Mouse (Mus musculus): ENCODE results near the gene Atp8a1.

DNA sequence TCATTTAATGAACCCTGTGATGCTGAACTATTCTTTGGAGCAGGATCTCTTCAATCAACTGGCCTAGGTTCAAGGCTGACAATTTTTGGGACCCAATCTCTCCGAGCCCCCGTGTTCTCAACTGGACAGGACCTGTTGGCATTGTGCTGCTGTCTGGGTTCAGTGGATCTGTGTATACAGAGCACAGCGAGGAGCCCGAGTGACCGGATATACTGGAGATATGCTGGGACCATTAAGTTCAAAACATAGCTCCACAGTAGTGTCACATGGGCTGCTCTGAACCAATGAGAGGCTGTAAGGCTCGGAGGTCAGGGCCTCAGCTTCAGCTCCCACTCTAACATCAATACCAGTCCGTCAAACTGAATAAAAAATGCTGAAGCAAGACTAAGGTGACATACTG lies 217.8 kb downstream of the Atp8a1 start:
- no peak for TF ChIP-seq CTCF (IDR thresholded peaks at IDR 0.05; ENCODE audit: low read depth)
- no peak for TF ChIP-seq EP300 (optimal IDR thresholded peaks at IDR 0.05)
